Mouse (Mus musculus): Measurements from ENCODE around the gene Hist1h2af. TPM values are rescaled to one million over a fixed set of nuclear protein-coding genes. Genes with fewer than 3 reads are reported as not detected.
A peak's percentile ranks its signal among the peaks of the same experiment; 100 is the strongest.

Gene Hist1h2af
- polyA plus RNA-seq, 1 experiment from 2014 or later = 7.8 TPM

- 6% methylated on average over 6 of the region's 6 CpGs for WGBS
Measured at GRCm38 (mm10) chr13:23582219-23583056, 48.7 kb downstream of the Hist1h2af start.

GRCm38 (mm10) chr13:23583387-23584068, 49.8 kb downstream of the Hist1h2af start:
- H3K36me3 ChIP-seq (replicated peaks; ENCODE audit: control insufficient read depth, insufficient read depth, low read depth, low read length) = no peaks in the 10 kb centered on the region
- DNase-seq (ENCODE audit: low spot score) (no peak), ATAC-seq (replicated peaks; ENCODE audit: insufficient number of reproducible peaks, low FRiP score, low TSS enrichment, low read depth) (no peak)
- no peaks in the 10 kb centered on the region; the same call in 1 of the 2 replicates for H3K4me1 ChIP-seq (ENCODE audit: control insufficient read depth, insufficient read depth, low read length)
- no peaks in the 10 kb centered on the region for H3K27me3 ChIP-seq (ENCODE audit: control insufficient read depth, insufficient read depth, low read length)
- H3K4me3 ChIP-seq (ENCODE audit: low read depth, low read length) = no peak overlapping the region
- H3K9ac ChIP-seq (replicated peaks; ENCODE audit: low read length) = peak overlapping the region; percentile 37; the same call in 1 of the 2 replicates
- H3K9me3 ChIP-seq (replicated peaks; ENCODE audit: control insufficient read depth, low read length) = no peaks in the 10 kb centered on the region
- H3K4me2 ChIP-seq (ENCODE audit: low read depth, low read length) = no peak overlapping the region; the same call in 1 of the 2 replicates
- H3K27ac ChIP-seq (replicated peaks; ENCODE audit: low read depth, low read length) = peak overlapping the region; percentile 65

More at GRCm38 (mm10) chr13:23582219-23583056, 48.7 kb downstream of the Hist1h2af start:
- H3K4me1 ChIP-seq (ENCODE audit: control insufficient read depth, insufficient read depth, low read length) = no peaks in the 10 kb centered on the region; the same call in 1 of the 2 replicates
- no peaks in the 10 kb centered on the region for H3K36me3 ChIP-seq (replicated peaks; ENCODE audit: control insufficient read depth, insufficient read depth, low read depth, low read length)
- DNase-seq (ENCODE audit: low spot score) (peak; percentile 51), ATAC-seq (replicated peaks; ENCODE audit: insufficient number of reproducible peaks, low FRiP score, low TSS enrichment, low read depth) (no peak)
- H3K4me3 ChIP-seq (ENCODE audit: low read depth, low read length) = peak overlapping the region; percentile 49
- peak overlapping the region; percentile 82 for H3K4me2 ChIP-seq (ENCODE audit: low read depth, low read length)
- H3K27ac ChIP-seq (replicated peaks; ENCODE audit: low read depth, low read length) = peak overlapping the region; percentile 85
- H3K9ac ChIP-seq (replicated peaks; ENCODE audit: low read length) = peak overlapping the region; percentile 81
- H3K27me3 ChIP-seq (ENCODE audit: control insufficient read depth, insufficient read depth, low read length) = no peaks in the 10 kb centered on the region
- no peaks in the 10 kb centered on the region for H3K9me3 ChIP-seq (replicated peaks; ENCODE audit: control insufficient read depth, low read length)

Small RNA genes within 50 kb of the gene (microRNA-seq; reads per million reads assigned to microRNA genes)
- gene Gm44297 (ENCODE audit: borderline number of aligned reads) (not detected), gene Gm44359 (ENCODE audit: borderline number of aligned reads) (not detected), gene Gm44394 (ENCODE audit: borderline number of aligned reads) (not detected), gene n-TStga1 (ENCODE audit: borderline number of aligned reads) (1.9 reads per million)

Other genes starting within 250 kb of the Hist1h2af start
- gene Zfp322a, start 164.7 kb upstream of the Hist1h2af start, polyA plus RNA-seq (2014; fragmentation: Nextera tagmentation; extraction: Ambion mirVana) = 72.4 and 76.2 TPM in 2 replicates
- gene Abt1, start 110.0 kb upstream of the Hist1h2af start, polyA plus RNA-seq (2014; fragmentation: Nextera tagmentation; extraction: Ambion mirVana) = 15.0 and 16.2 TPM in 2 replicates
- 0.24 and 0.35 TPM in 2 replicates for gene Btn1a1, start 68.0 kb upstream of the Hist1h2af start, polyA plus RNA-seq (2014; fragmentation: Nextera tagmentation; extraction: Ambion mirVana)
- 1.1 and 1.4 TPM in 2 replicates for gene Btn2a2, start 45.0 kb upstream of the Hist1h2af start, polyA plus RNA-seq (2014; fragmentation: Nextera tagmentation; extraction: Ambion mirVana)
- 3.5 and 5.0 TPM in 2 replicates for gene Hist1h4h, start 2.9 kb upstream of the Hist1h2af start, polyA plus RNA-seq (2014; fragmentation: Nextera tagmentation; extraction: Ambion mirVana)
- gene Hist1h3g, start 1.5 kb downstream of the Hist1h2af start, polyA plus RNA-seq (2014; fragmentation: Nextera tagmentation; extraction: Ambion mirVana) = 6.1 and 7.8 TPM in 2 replicates
- gene Hist1h2bh, start 9.5 kb downstream of the Hist1h2af start, polyA plus RNA-seq (2014; fragmentation: Nextera tagmentation; extraction: Ambion mirVana) = 0.67 and 1.3 TPM in 2 replicates
- gene Hist1h3f, start 10.1 kb downstream of the Hist1h2af start, polyA plus RNA-seq (2014; fragmentation: Nextera tagmentation; extraction: Ambion mirVana) = 1.2 and 1.5 TPM in 2 replicates
- 1.3 TPM in 1 of 2 replicates, not detected in the other for gene Hist1h4f, start 17.7 kb downstream of the Hist1h2af start, polyA plus RNA-seq (2014; fragmentation: Nextera tagmentation; extraction: Ambion mirVana)
- gene Hist1h1d, start 19.4 kb downstream of the Hist1h2af start, polyA plus RNA-seq (2014; fragmentation: Nextera tagmentation; extraction: Ambion mirVana) = 0.53 and 0.71 TPM in 2 replicates
- gene Hist1h3e, start 28.5 kb downstream of the Hist1h2af start, polyA plus RNA-seq (2014; fragmentation: Nextera tagmentation; extraction: Ambion mirVana) = 9.0 and 12.1 TPM in 2 replicates
- 78.4 and 99.4 TPM in 2 replicates for gene Hist1h2ae, start 37.3 kb downstream of the Hist1h2af start, polyA plus RNA-seq (2014; fragmentation: Nextera tagmentation; extraction: Ambion mirVana)
- gene Hist1h2bg, start 37.5 kb downstream of the Hist1h2af start, polyA plus RNA-seq (2014; fragmentation: Nextera tagmentation; extraction: Ambion mirVana) = 8.4 and 8.6 TPM in 2 replicates
- 4.1 and 4.9 TPM in 2 replicates for gene Hist1h2bf, start 40.3 kb downstream of the Hist1h2af start, polyA plus RNA-seq (2014; fragmentation: Nextera tagmentation; extraction: Ambion mirVana)
- gene Hist1h2ad, start 40.5 kb downstream of the Hist1h2af start, polyA plus RNA-seq (2014; fragmentation: Nextera tagmentation; extraction: Ambion mirVana) = 2.1 and 3.8 TPM in 2 replicates
- 10.2 and 11.3 TPM in 2 replicates for gene Hist1h3d, start 41.9 kb downstream of the Hist1h2af start, polyA plus RNA-seq (2014; fragmentation: Nextera tagmentation; extraction: Ambion mirVana)
- 115 and 122 TPM in 2 replicates for gene Hist1h4d, start 47.7 kb downstream of the Hist1h2af start, polyA plus RNA-seq (2014; fragmentation: Nextera tagmentation; extraction: Ambion mirVana)
- 2.1 and 3.1 TPM in 2 replicates for gene Hist1h2be, start 87.2 kb downstream of the Hist1h2af start, polyA plus RNA-seq (2014; fragmentation: Nextera tagmentation; extraction: Ambion mirVana)
- 23.0 and 24.4 TPM in 2 replicates for gene Hist1h1e, start 88.7 kb downstream of the Hist1h2af start, polyA plus RNA-seq (2014; fragmentation: Nextera tagmentation; extraction: Ambion mirVana)
- 1.4 and 2.2 TPM in 2 replicates for gene Hist1h2ac, start 150.0 kb downstream of the Hist1h2af start, polyA plus RNA-seq (2014; fragmentation: Nextera tagmentation; extraction: Ambion mirVana)
- 25.1 and 27.3 TPM in 2 replicates for gene Hist1h2bc, start 150.3 kb downstream of the Hist1h2af start, polyA plus RNA-seq (2014; fragmentation: Nextera tagmentation; extraction: Ambion mirVana)
- gene Hist1h1t, start 161.9 kb downstream of the Hist1h2af start, polyA plus RNA-seq (2014; fragmentation: Nextera tagmentation; extraction: Ambion mirVana) = not detected in 2 replicates
- gene Hist1h4c, start 164.5 kb downstream of the Hist1h2af start, polyA plus RNA-seq (2014; fragmentation: Nextera tagmentation; extraction: Ambion mirVana) = 6.1 TPM in 2 replicates
- gene Hfe, start 176.9 kb downstream of the Hist1h2af start, polyA plus RNA-seq (2014; fragmentation: Nextera tagmentation; extraction: Ambion mirVana) = 4.3 and 4.6 TPM in 2 replicates
- gene Hist1h1c, start 204.9 kb downstream of the Hist1h2af start, polyA plus RNA-seq (2014; fragmentation: Nextera tagmentation; extraction: Ambion mirVana) = 18.8 and 19.7 TPM in 2 replicates
- gene Hist1h3c, start 211.7 kb downstream of the Hist1h2af start, polyA plus RNA-seq (2014; fragmentation: Nextera tagmentation; extraction: Ambion mirVana) = 15.5 and 18.1 TPM in 2 replicates
- 2.6 and 2.9 TPM in 2 replicates for gene Hist1h2bb, start 212.8 kb downstream of the Hist1h2af start, polyA plus RNA-seq (2014; fragmentation: Nextera tagmentation; extraction: Ambion mirVana)
- gene Hist1h2ab, start 217.2 kb downstream of the Hist1h2af start, polyA plus RNA-seq (2014; fragmentation: Nextera tagmentation; extraction: Ambion mirVana) = 48.1 and 54.7 TPM in 2 replicates
- gene Hist1h3b, start 218.4 kb downstream of the Hist1h2af start, polyA plus RNA-seq (2014; fragmentation: Nextera tagmentation; extraction: Ambion mirVana) = 8.3 and 10.5 TPM in 2 replicates
- 7.4 and 10.1 TPM in 2 replicates for gene Hist1h4b, start 223.1 kb downstream of the Hist1h2af start, polyA plus RNA-seq (2014; fragmentation: Nextera tagmentation; extraction: Ambion mirVana)
- gene Hist1h4a, start 227.3 kb downstream of the Hist1h2af start, polyA plus RNA-seq (2014; fragmentation: Nextera tagmentation; extraction: Ambion mirVana) = not detected in 2 replicates
- 4.0 and 4.3 TPM in 2 replicates for gene Hist1h3a, start 228.5 kb downstream of the Hist1h2af start, polyA plus RNA-seq (2014; fragmentation: Nextera tagmentation; extraction: Ambion mirVana)
- 4.5 and 5.0 TPM in 2 replicates for gene Hist1h1a, start 229.8 kb downstream of the Hist1h2af start, polyA plus RNA-seq (2014; fragmentation: Nextera tagmentation; extraction: Ambion mirVana)
- gene Trim38, start 236.0 kb downstream of the Hist1h2af start, polyA plus RNA-seq (2014; fragmentation: Nextera tagmentation; extraction: Ambion mirVana) = 0.18 TPM in 1 of 2 replicates, not detected in the other

All from embryonic facial prominence, embryonic 11.5 days (tissue).